Mouse (Mus musculus) liver, postnatal 0 days (tissue): Measurements from ENCODE around the gene Mdm4. TPM values are rescaled to one million over a fixed set of nuclear protein-coding genes. Genes with fewer than 3 reads are reported as not detected.

Experiments
- ATAC-seq: fragments of 200-750 bp; cut with Nextera tagmentation; 2 replicates; pipeline ENCODE4 v1.8.0; 2017; ENCODE audit warnings: mild to moderate bottlenecking, moderate library complexity
- DNase-seq: peaks from one replicate; pipeline ENCODE4 v3.0.0-alpha.2; 2016
- H3K27ac ChIP-seq: fragments of 300-500 bp; sonication (generic); 2 replicates; pipeline ENCODE4 v1.5.1; 2014; ENCODE audit warnings: antibody characterized with exemption, moderate library complexity, mild to moderate bottlenecking, low read depth
- H3K27me3 ChIP-seq: fragments of 300-500 bp; sonication (generic); 2 replicates; pipeline ENCODE4 v1.6.1; 2014; ENCODE audit warnings: low read length, control low read depth, mixed read lengths; ENCODE audit not compliant: insufficient read depth
- H3K36me3 ChIP-seq: fragments of 300-500 bp; sonication (generic); replicated peaks from 2 replicates; pipeline ENCODE4 v1.6.1; 2014; ENCODE audit warnings: mild to moderate bottlenecking, control low read depth, low read length, moderate library complexity, mixed read lengths; ENCODE audit not compliant: insufficient read depth
- H3K4me1 ChIP-seq: fragments of 300-500 bp; sonication (generic); 2 replicates; pipeline ENCODE4 v1.6.1; 2014; ENCODE audit warnings: antibody characterized with exemption, mild to moderate bottlenecking, control low read depth; ENCODE audit not compliant: insufficient read depth
- H3K4me2 ChIP-seq: fragments of 300-500 bp; sonication (generic); 2 replicates; pipeline ENCODE4 v1.6.1; 2014; ENCODE audit warnings: low read depth, mild to moderate bottlenecking, low read length, moderate library complexity, mixed read lengths
- H3K4me3 ChIP-seq: fragments of 300-500 bp; sonication (generic); 2 replicates; pipeline ENCODE4 v1.5.1; 2014; ENCODE audit warnings: low read depth, low read length
- H3K9ac ChIP-seq: fragments of 300-500 bp; sonication (generic); replicated peaks from 2 replicates; pipeline ENCODE4 v1.6.1; 2014; ENCODE audit warnings: mild to moderate bottlenecking, moderate library complexity
- H3K9me3 ChIP-seq: fragments of 300-500 bp; sonication (generic); 2 replicates; pipeline ENCODE4 v1.6.1; 2016; ENCODE audit warnings: mild to moderate bottlenecking, control low read depth, low read length, mixed read lengths
- CTCF ChIP-seq: sonication (generic); IDR thresholded peaks from 2 replicates; pipeline ENCODE4 v1.5.1; 2016; ENCODE audit warnings: antibody characterized with exemption, low read depth
- EP300 ChIP-seq: IDR thresholded peaks from 2 replicates; pipeline ENCODE4 v1.6.1; 2016; ENCODE audit warnings: antibody characterized with exemption, low read depth, mild to moderate bottlenecking
- WGBS: fragments of 180-500 bp; shearing (Covaris S2); extraction: QIAGEN DNeasy Blood & Tissue Kit; methylation state at CpG from one replicate; pipeline ENCODE4 v1.1.7; 2014; ENCODE audit not compliant: insufficient replicate concordance; 5-methylcytosine and 5-hydroxymethylcytosine counted together
- microRNA-seq: library from miRNA; unstranded; fragments of <30 nt; microRNA quantifications from one replicate; pipeline ENCODE4, GENCODE M21; 2016
- polyA plus RNA-seq: library from polyadenylated mRNA; unstranded; fragments of >200 nt; fragmentation: Nextera tagmentation; extraction: Ambion mirVana; gene quantifications from 2 replicates; pipeline ENCODE4 v1.2.1, GENCODE M21; 2015

The Mdm4 gene
- polyA plus RNA-seq, 1 experiment from 2014 or later, result 9.0 TPM

DNA sequence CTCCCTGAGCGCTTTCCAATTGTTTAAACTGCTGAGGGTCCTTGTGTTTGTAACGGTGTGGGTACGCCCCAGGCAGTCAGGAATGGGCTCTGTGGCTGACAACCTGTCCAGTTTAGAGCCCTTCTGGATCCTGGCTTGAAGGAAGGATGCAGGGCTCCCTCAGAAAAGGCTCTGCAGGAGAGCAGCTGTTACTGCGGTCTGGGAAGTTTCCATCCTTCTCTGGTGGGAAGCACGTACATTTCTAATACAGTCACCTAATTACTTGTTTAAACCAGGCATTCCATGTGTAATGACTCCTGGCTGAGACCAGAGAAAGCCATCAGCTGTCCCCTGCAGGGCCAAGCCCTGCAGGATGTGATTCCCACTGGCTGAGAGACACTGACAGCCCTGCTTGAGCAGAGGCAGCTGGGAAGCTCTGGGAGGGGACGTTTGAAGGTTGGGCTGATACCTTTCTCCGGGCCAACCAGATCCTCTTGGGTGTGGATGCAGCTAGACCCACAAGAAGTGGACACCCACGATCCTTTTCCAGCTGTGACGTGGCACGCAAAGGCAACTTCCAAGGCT, 112.2 kb downstream of the Mdm4 start:
- Histone ChIP-seq H3K36me3 (no peaks in the 10 kb centered on the region), H3K4me1 (no peaks in the 10 kb centered on the region), H3K4me3 (no peak overlapping the region), H3K9ac (no peak overlapping the region), H3K4me2 (no peak overlapping the region), H3K27ac (no peak overlapping the region), H3K27me3 (no peaks in the 10 kb centered on the region), H3K9me3 (no peaks in the 10 kb centered on the region)
- no peak for TF ChIP-seq CTCF
- TF ChIP-seq EP300, result no peak
- DNase-seq (no peak), ATAC-seq (no peak)
- WGBS, result 30% methylated on average over 10 of the region's 10 CpGs

DNA sequence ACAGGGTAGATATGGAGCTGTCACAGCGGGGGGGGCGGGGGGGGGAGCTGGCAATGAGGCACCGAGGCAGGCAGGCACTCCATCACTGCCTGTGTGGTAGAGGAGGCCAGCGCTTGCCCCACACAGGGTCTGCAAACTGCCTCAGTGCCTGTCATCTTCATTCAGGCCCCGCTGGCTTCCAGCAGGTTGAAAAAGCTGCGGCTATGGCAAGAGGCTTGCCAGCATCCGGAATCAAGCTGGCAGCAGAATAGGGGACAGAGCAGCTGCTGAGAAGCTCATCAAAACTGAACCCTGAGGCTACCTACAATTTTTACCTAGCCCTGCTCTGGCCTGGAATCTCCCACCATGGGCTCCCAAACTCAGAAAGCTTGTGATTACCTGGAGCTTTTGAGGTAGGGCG, 112.8 kb downstream of the Mdm4 start:
- Histone ChIP-seq H3K9ac (no peak overlapping the region), H3K36me3 (no peaks in the 10 kb centered on the region), H3K4me2 (no peak overlapping the region), H3K4me3 (no peak overlapping the region), H3K27me3 (no peaks in the 10 kb centered on the region), H3K27ac (no peak overlapping the region), H3K4me1 (no peaks in the 10 kb centered on the region), H3K9me3 (no peaks in the 10 kb centered on the region)
- TF ChIP-seq CTCF, result no peak
- TF ChIP-seq EP300, result no peak
- 25% methylated on average over 8 of the region's 8 CpGs for WGBS
- DNase-seq (no peak), ATAC-seq (no peak)

DNA sequence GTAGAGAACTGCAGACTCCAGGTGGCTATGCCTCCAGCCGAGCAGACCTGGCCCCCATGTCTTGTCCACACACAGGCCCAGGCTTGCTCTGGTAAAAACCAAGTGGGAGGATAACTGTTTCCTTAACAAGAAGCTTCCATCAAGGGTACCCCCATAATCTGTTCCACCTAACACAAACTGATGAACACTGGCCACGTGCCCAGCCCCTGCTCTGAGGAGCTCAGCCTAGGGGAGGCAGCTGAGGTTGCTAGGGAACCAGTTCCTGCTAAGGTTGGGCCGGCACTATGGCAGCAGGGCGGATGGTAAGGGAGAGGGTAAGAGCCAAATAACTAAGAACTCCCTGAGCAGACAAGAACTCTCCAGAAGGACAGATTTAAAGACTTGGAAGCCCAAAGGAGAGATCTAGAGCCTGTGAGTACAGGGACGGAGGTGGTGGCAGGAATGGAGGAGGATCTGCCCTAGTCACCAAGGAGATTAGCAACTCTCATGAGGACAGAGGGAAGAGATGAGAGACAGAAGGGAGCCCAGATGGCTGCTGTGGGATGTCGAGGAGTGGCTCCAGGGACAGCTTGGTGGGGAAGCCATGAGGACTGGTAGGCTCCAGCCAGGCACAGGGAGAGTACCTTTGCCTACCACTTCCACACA, 114.4 kb downstream of the Mdm4 start:
- DNase-seq (no peak), ATAC-seq (no peak)
- Histone ChIP-seq H3K36me3 (no peaks in the 10 kb centered on the region), H3K27ac (no peak overlapping the region), H3K4me1 (no peaks in the 10 kb centered on the region), H3K4me3 (no peak overlapping the region), H3K9ac (no peak overlapping the region), H3K4me2 (no peak overlapping the region), H3K27me3 (no peaks in the 10 kb centered on the region), H3K9me3 (no peaks in the 10 kb centered on the region)
- WGBS, result 59% methylated on average over 6 of the region's 6 CpGs
- no peak for TF ChIP-seq EP300
- no peak for TF ChIP-seq CTCF

DNA sequence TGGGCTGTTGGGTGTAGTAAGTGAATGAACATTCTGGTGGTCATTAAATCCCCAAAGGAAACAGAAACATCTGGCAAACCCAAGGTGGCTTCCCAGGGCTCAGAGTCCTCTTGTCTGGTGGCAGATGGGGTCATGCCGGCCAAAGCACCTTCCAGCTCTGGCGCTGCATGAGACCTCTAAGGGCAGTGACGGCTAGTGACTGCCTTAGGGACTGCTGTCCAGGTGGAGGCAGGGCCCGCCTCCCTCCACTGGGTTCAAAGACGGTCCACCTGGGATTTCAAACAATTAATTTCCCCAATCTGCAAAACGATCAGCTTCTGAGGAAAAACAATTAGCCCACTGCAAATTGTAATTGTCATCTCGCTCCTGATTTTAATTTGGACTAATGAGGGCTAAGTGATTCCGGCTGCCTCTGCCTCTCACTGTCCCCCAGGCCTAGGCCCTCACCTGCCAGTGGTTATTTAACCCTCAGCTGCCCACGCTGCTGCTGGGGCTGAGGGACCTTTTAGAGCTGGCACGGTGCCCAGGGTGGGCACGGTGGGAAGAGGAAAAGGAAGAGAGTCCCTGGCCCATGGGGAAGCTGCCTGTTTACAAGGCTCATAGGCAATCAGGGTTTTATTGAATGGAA, 119.8 kb downstream of the Mdm4 start:
- Histone ChIP-seq H3K4me2 (no peak overlapping the region), H3K4me3 (no peak overlapping the region), H3K27ac (no peak overlapping the region), H3K9ac (no peak overlapping the region), H3K9me3 (no peaks in the 10 kb centered on the region), H3K36me3 (no peaks in the 10 kb centered on the region), H3K27me3 (no peaks in the 10 kb centered on the region), H3K4me1 (no peaks in the 10 kb centered on the region)
- 69% methylated on average over 11 of the region's 11 CpGs for WGBS
- ATAC-seq, result no peak
- no peak for DNase-seq
- TF ChIP-seq CTCF, result no peak
- no peak for TF ChIP-seq EP300

DNA sequence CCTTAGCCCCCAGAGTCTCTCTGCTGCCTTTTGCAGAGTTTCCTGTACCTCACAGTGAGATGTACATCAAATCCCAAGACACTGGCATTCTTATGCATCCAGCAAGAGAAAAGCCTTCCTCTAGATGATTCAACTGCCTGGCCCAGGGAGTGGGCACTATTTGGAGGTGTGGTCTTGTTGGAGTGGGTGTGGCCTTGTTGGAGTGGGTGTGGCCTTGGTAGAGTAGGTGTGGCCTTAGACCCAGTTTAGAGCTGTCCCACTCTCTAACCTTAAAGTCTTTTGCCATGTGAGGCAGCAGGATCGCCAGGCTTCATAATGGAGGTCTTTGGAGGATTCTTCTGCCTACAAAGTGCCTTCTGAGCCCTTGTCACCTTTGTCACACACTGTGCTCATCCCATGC, 120.4 kb downstream of the Mdm4 start:
- Histone ChIP-seq H3K4me2 (no peak overlapping the region), H3K36me3 (no peaks in the 10 kb centered on the region), H3K4me3 (no peak overlapping the region), H3K9ac (no peak overlapping the region), H3K9me3 (no peaks in the 10 kb centered on the region), H3K27me3 (no peaks in the 10 kb centered on the region), H3K4me1 (no peaks in the 10 kb centered on the region), H3K27ac (no peak overlapping the region)
- DNase-seq (no peak), ATAC-seq (no peak)
- 67% methylated on average over 1 of the region's 1 CpGs for WGBS
- TF ChIP-seq EP300, result no peak
- no peak for TF ChIP-seq CTCF

Small RNA genes within 50 kb of the gene (microRNA-seq; reads per million reads assigned to microRNA genes)
- gene Gm44300, result not detected

Other genes with a start within 250 kb of the Mdm4 start
- gene Lrrn2, start 150.3 kb downstream of the Mdm4 start, polyA plus RNA-seq, result 0.05 TPM in 1 of 2 replicates, not detected in the other
- 0.83 and 1.00 TPM in 2 replicates for gene Pik3c2b, start 15.1 kb upstream of the Mdm4 start, polyA plus RNA-seq
- gene Ppp1r15b, start 100.6 kb upstream of the Mdm4 start, polyA plus RNA-seq, result 24.3 and 27.0 TPM in 2 replicates
- 3.8 and 4.0 TPM in 2 replicates for gene Plekha6, start 133.6 kb upstream of the Mdm4 start, polyA plus RNA-seq